16 mouse cellular contexts compared by ENCODE assay signal in the genomic region with DNA sequence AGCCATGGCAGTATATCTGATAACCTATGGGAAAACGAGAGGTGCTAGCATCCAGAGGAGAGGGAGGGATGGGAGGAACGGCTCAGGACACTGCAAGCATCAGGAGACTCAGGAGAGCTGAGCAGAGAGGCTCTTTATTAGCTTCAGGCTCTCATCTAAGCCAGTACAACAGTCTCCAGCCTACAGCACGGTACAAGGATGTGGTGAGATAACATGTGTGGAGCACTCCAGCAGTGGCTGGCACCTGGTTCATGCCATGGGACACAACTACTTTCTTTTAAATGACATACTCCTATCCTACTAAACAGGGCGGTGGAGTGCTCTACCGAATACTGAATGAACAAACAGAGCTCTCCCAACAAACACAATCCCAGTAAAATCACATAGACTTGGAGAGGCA.
"Had no signal": no experiment of that assay in that cellular context is flagged by ENCODE, and none has a peak within 500 bp of the region (broad histone marks: within the 10 kb centered on the region; RNA-seq: fewer than 3 reads in every experiment).

No protein-coding gene starts in this region.

- H3K4me2 ChIP-seq: limb, embryonic 15.5 days; lung, embryonic 15.5 days; neural tube, embryonic 12.5 days had no signal

- H3K4me3 ChIP-seq: layer of hippocampus, adult 2 months; limb, embryonic 15.5 days; lung, embryonic 15.5 days; myocyte; neural tube, embryonic 12.5 days had no signal

- ATAC-seq: hindbrain, embryonic 16.5 days; inflammation-experienced regulatory T-cells, adult 6 months had no signal

- H3K9me3 ChIP-seq: limb, embryonic 15.5 days; lung, embryonic 15.5 days; neural tube, embryonic 12.5 days had no signal

- H3K27me3 ChIP-seq: limb, embryonic 15.5 days; lung, embryonic 15.5 days; neural tube, embryonic 12.5 days had no signal

- H3K36me3 ChIP-seq: neural tube, embryonic 12.5 days had no signal

- H3K4me1 ChIP-seq: limb, embryonic 15.5 days; lung, embryonic 15.5 days; neural tube, embryonic 12.5 days had no signal

- H3K9ac ChIP-seq: limb, embryonic 15.5 days; lung, embryonic 15.5 days; neural tube, embryonic 12.5 days had no signal

- DNase-seq: kidney, adult 18-20 months; kidney, postnatal 10 days; kidney, postnatal 4 days; lung, postnatal 14 days; midbrain, embryonic 14.5 days; retina, postnatal 1 day; right cerebral cortex, postnatal 4 days; thymus, postnatal 4 days had no signal

- H3K27ac ChIP-seq: layer of hippocampus, adult 2 months; limb, embryonic 15.5 days; lung, embryonic 15.5 days; macrophage; neural tube, embryonic 12.5 days had no signal
